Mouse (Mus musculus) ES-E14 (cell line): ENCODE measurements around the gene Lipc. TPM values are rescaled to one million over a fixed set of nuclear protein-coding genes. Genes with fewer than 3 reads are reported as not detected.

ENCODE experiments used
- DNase-seq: peaks from one replicate; pipeline ENCODE4 v3.0.0-alpha.2; 2013; ENCODE audit warnings: low read depth, low spot score
- H3K27ac ChIP-seq: 2 replicates; pipeline ENCODE4 v1.5.1; 2012; ENCODE audit warnings: low read depth, mild to moderate bottlenecking, low read length, moderate library complexity, mixed read lengths; ENCODE audit not compliant: poor library complexity, insufficient read depth, severe bottlenecking
- H3K36me3 ChIP-seq: 2 replicates; pipeline ENCODE4 v1.6.1; 2012; ENCODE audit warnings: mild to moderate bottlenecking, low read length, moderate library complexity, mixed read lengths; ENCODE audit not compliant: control insufficient read depth, poor library complexity, insufficient read depth, severe bottlenecking
- H3K4me1 ChIP-seq, 2 experiments: fragments of 150-350 bp in 1 of 2; sonication (generic) in 1 of 2; 2 replicates each; pipeline ENCODE4 v1.6.1; 2012; ENCODE audit warnings: low read length in 2 of 2, mild to moderate bottlenecking in 1 of 2, mixed read lengths in 1 of 2; ENCODE audit not compliant: control insufficient read depth in 2 of 2, insufficient read depth in 2 of 2, poor library complexity in 1 of 2
- H3K4me3 ChIP-seq, 2 experiments: fragments of 150-350 bp in 1 of 2; sonication (generic) in 1 of 2; 2 replicates each; pipeline ENCODE4 v1.5.1; 2012; ENCODE audit warnings: low read length in 2 of 2, low read depth in 1 of 2, mild to moderate bottlenecking in 1 of 2, mixed read lengths in 1 of 2; ENCODE audit not compliant: insufficient read depth in 1 of 2, poor library complexity in 1 of 2, severe bottlenecking in 1 of 2
- H3K9ac ChIP-seq: 2 replicates; pipeline ENCODE4 v1.6.1; 2012; ENCODE audit warnings: low read depth, mild to moderate bottlenecking, low read length, mixed read lengths; ENCODE audit not compliant: poor library complexity, insufficient read depth, severe bottlenecking
- H3K9me3 ChIP-seq: fragments of 150-350 bp; sonication (generic); 2 replicates; pipeline ENCODE4 v1.6.1; 2012; ENCODE audit warnings: low read depth, mild to moderate bottlenecking, low read length; ENCODE audit not compliant: control insufficient read depth, insufficient read depth
- CHD2 ChIP-seq: IDR thresholded peaks from 2 replicates; pipeline ENCODE4 v1.6.1; 2014; ENCODE audit warnings: mild to moderate bottlenecking, low read depth, low read length, inconsistent platforms
- HCFC1 ChIP-seq: IDR thresholded peaks from 2 replicates; pipeline ENCODE4 v1.6.1; 2012; ENCODE audit warnings: low read length, inconsistent platforms, borderline replicate concordance; ENCODE audit not compliant: insufficient read depth
- MAFK ChIP-seq: IDR thresholded peaks from 2 replicates; pipeline ENCODE4 v1.6.1; 2014; ENCODE audit warnings: mild to moderate bottlenecking, low read depth, low read length, inconsistent platforms; ENCODE audit not compliant: insufficient read depth
- ZC3H11A ChIP-seq: IDR thresholded peaks from 2 replicates; pipeline ENCODE4 v1.6.1; 2012; ENCODE audit warnings: low read depth, mild to moderate bottlenecking, inconsistent platforms, low read length, borderline replicate concordance
- ZNF384 ChIP-seq: IDR thresholded peaks from 2 replicates; pipeline ENCODE4 v1.6.1; 2012; ENCODE audit warnings: low read depth, low read length, inconsistent platforms
- in situ Hi-C, 2 experiments: fragments of 600-800 bp; cut with MboI; formaldehyde crosslinking; loops; one replicate each; pipeline ENCODE4 v1.15.1; 2025; ENCODE audit warnings: low sequenced_read_pairs in 2 of 2, inconsistent platforms in 1 of 2; ENCODE audit not compliant: unreplicated experiment in 2 of 2
- total RNA-seq: library from RNA; depleted of rRNA; stranded (reverse); fragments of 300-350 nt; gene quantifications from 2 replicates; pipeline ENCODE4 v1.2.3, GENCODE M21; 2012

Lipc gene
- total RNA-seq, 1 experiment, result 0.36 TPM

DNA sequence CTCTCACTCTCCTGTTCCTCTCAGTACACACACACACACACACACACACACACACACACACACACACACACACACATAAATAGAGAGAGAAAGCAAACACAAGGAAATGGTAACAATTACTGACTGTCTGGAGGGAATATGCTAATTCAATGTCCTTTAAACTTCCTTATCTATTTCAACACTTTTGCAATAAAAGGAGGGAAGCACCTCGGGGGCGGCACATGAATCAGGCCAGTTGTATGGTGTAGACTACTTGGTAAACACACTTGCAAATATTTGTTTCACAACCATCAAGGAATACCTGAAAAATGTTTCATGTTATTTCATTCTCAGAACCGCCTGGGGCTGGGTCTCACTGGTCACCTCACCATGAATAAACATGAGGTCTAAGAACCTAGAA lies 30.9 kb downstream of the Lipc start:
- TF ChIP-seq HCFC1 (no peak), ZNF384 (no peak), ZC3H11A (no peak), MAFK (no peak), CHD2 (no peak)
- no peak overlapping the region for H3K4me3 ChIP-seq
- H3K9me3 ChIP-seq, result no peaks in the 10 kb centered on the region
- no peak overlapping the region for H3K9ac ChIP-seq
- H3K4me1 ChIP-seq, result no peaks in the 10 kb centered on the region
- no peak overlapping the region for H3K27ac ChIP-seq
- in situ Hi-C loops, result no loop called here
- no peak for DNase-seq
- H3K36me3 ChIP-seq, result no peaks in the 10 kb centered on the region

DNA sequence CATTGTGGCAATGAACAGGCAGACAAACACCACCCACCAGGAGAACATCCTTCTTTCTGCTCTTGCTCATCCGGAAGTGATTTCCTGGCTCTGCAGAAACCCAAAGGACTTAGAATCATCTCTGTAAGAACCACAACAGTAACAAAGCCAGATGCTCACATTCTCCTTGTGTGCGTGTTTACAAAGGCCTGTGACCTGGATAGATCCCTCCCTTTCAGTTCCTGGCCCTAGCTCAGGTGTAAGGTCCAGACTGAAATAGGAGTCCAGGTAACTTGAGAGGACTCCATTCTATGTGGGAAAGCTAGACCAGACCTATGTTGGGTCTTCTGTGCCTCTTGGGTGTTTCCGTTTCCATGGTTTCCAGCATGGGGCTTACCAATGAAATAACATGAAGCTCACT lies 32.8 kb downstream of the Lipc start:
- no peak for DNase-seq
- no peaks in the 10 kb centered on the region for H3K36me3 ChIP-seq
- in situ Hi-C loops, result no loop called here

GRCm38 (mm10) chr9:70916516-70916915 lies 35.5 kb downstream of the Lipc start:
- no peak overlapping the region for H3K9ac ChIP-seq
- no peak for TF ChIP-seq ZC3H11A
- no peak for TF ChIP-seq ZNF384
- TF ChIP-seq MAFK, result no peak
- TF ChIP-seq CHD2, result no peak
- TF ChIP-seq HCFC1, result no peak
- no peak overlapping the region for H3K4me3 ChIP-seq
- no peak overlapping the region for H3K27ac ChIP-seq
- H3K9me3 ChIP-seq, result no peaks in the 10 kb centered on the region
- no peak for DNase-seq
- in situ Hi-C loops, result no loop called here
- no peaks in the 10 kb centered on the region for H3K36me3 ChIP-seq
- no peaks in the 10 kb centered on the region for H3K4me1 ChIP-seq

More for the DNA sequence above, 32.8 kb downstream of the Lipc start:
- no peak overlapping the region for H3K4me3 ChIP-seq
- TF ChIP-seq CHD2, result no peak
- no peak for TF ChIP-seq MAFK
- no peak for TF ChIP-seq ZNF384
- no peak for TF ChIP-seq ZC3H11A
- TF ChIP-seq HCFC1, result no peak
- no peak overlapping the region for H3K9ac ChIP-seq
- no peaks in the 10 kb centered on the region for H3K4me1 ChIP-seq
- H3K27ac ChIP-seq, result no peak overlapping the region
- H3K9me3 ChIP-seq, result no peaks in the 10 kb centered on the region

GRCm38 (mm10) chr9:70915356-70915685 lies 36.7 kb downstream of the Lipc start:
- H3K36me3 ChIP-seq, result no peaks in the 10 kb centered on the region
- H3K4me3 ChIP-seq, result no peak overlapping the region
- H3K9ac ChIP-seq, result no peak overlapping the region
- H3K9me3 ChIP-seq, result no peaks in the 10 kb centered on the region
- TF ChIP-seq CHD2 (no peak), ZC3H11A (no peak)
- H3K27ac ChIP-seq, result no peak overlapping the region
- in situ Hi-C loops, result no loop called here
- no peak for DNase-seq
- H3K4me1 ChIP-seq, result no peaks in the 10 kb centered on the region

GRCm38 (mm10) chr9:70914659-70915355 lies 37.2 kb downstream of the Lipc start:
- Histone ChIP-seq H3K9me3 (no peaks in the 10 kb centered on the region), H3K4me3 (no peak overlapping the region), H3K36me3 (no peaks in the 10 kb centered on the region), H3K4me1 (no peaks in the 10 kb centered on the region), H3K9ac (no peak overlapping the region), H3K27ac (no peak overlapping the region)
- in situ Hi-C loops, result no loop called here
- DNase-seq, result no peak
- no peak for TF ChIP-seq MAFK
- no peak for TF ChIP-seq HCFC1
- TF ChIP-seq ZC3H11A, result no peak
- TF ChIP-seq ZNF384, result no peak
- no peak for TF ChIP-seq CHD2
